Mouse (Mus musculus) heart, postnatal 0 days (tissue): ENCODE measurements around the gene Hectd1. TPM values are rescaled to one million over a fixed set of nuclear protein-coding genes. Genes with fewer than 3 reads are reported as not detected.

Experiments
- ATAC-seq: fragments of 200-750 bp; cut with Nextera tagmentation; 2 replicates; pipeline ENCODE4 v1.8.0; 2017; ENCODE audit warnings: low read depth, moderate number of reproducible peaks, moderate library complexity; ENCODE audit not compliant: insufficient read depth
- DNase-seq: peaks from one replicate; pipeline ENCODE4 v3.0.0-alpha.2; 2016; ENCODE audit warnings: low spot score
- H3K27ac ChIP-seq: fragments of 300-500 bp; sonication (generic); 2 replicates; pipeline ENCODE4 v1.5.1; 2014; ENCODE audit warnings: low read depth, mild to moderate bottlenecking
- H3K27me3 ChIP-seq: fragments of 300-500 bp; sonication (generic); 2 replicates; pipeline ENCODE4 v1.6.1; 2014; ENCODE audit warnings: low read length, mixed read lengths; ENCODE audit not compliant: control insufficient read depth, insufficient read depth
- H3K36me3 ChIP-seq: fragments of 300-500 bp; sonication (generic); replicated peaks from 2 replicates; pipeline ENCODE4 v1.6.1; 2014; ENCODE audit warnings: low read length, mixed read lengths; ENCODE audit not compliant: control insufficient read depth, insufficient read depth
- H3K4me1 ChIP-seq: fragments of 300-500 bp; sonication (generic); 2 replicates; pipeline ENCODE4 v1.6.1; 2014; ENCODE audit warnings: antibody characterized with exemption; ENCODE audit not compliant: control insufficient read depth, insufficient read depth
- H3K4me2 ChIP-seq: fragments of 300-500 bp; sonication (generic); 2 replicates; pipeline ENCODE4 v1.6.1; 2014; ENCODE audit warnings: low read depth, mild to moderate bottlenecking, low read length, moderate library complexity
- H3K4me3 ChIP-seq: fragments of 300-500 bp; sonication (generic); 2 replicates; pipeline ENCODE4 v1.5.1; 2014; ENCODE audit warnings: low read depth, low read length
- H3K9ac ChIP-seq: fragments of 300-500 bp; sonication (generic); replicated peaks from 2 replicates; pipeline ENCODE4 v1.6.1; 2014; ENCODE audit warnings: low read depth, low read length, mixed read lengths
- H3K9me3 ChIP-seq: fragments of 300-500 bp; sonication (generic); replicated peaks from 2 replicates; pipeline ENCODE4 v1.6.1; 2016; ENCODE audit warnings: low read length; ENCODE audit not compliant: control insufficient read depth
- CTCF ChIP-seq: IDR thresholded peaks from 2 replicates; pipeline ENCODE4 v1.5.1; 2016; ENCODE audit warnings: antibody characterized with exemption, control low read depth, low read depth
- EP300 ChIP-seq: IDR thresholded peaks from 2 replicates; pipeline ENCODE4 v1.6.1; 2016; ENCODE audit warnings: antibody characterized with exemption, low read depth
- WGBS: fragments of 180-500 bp; shearing (Covaris S2); extraction: QIAGEN DNeasy Blood & Tissue Kit; methylation state at CpG from one replicate; pipeline ENCODE4 v1.1.7; 2014; 5-methylcytosine and 5-hydroxymethylcytosine counted together
- polyA plus RNA-seq: library from polyadenylated mRNA; unstranded; fragments of >200 nt; fragmentation: Nextera tagmentation; extraction: Ambion mirVana; gene quantifications from 2 replicates; pipeline ENCODE4 v1.2.1, GENCODE M21; 2015
- total RNA-seq: library from RNA; depleted of rRNA; stranded (reverse); fragments of >200 nt; gene quantifications from 2 replicates; pipeline ENCODE4 v1.2.3, GENCODE M21; 2014; ENCODE audit warnings: low replicate concordance

Gene Hectd1
- total and polyA plus RNA-seq, 2 experiments from 2014 or later: 27.1 to 71.1 TPM

GRCm38 (mm10) chr12:51847953-51848680, 18.8 kb upstream of the Hectd1 start:
- no peak for DNase-seq
- H3K4me1 ChIP-seq: peaks cover 8% of the 10 kb centered on the region
- no peaks in the 10 kb centered on the region for H3K27me3 ChIP-seq
- TF ChIP-seq CTCF (no peak), EP300 (no peak)
- H3K27ac ChIP-seq: no peak overlapping the region
- no peak overlapping the region for H3K9ac ChIP-seq
- H3K9me3 ChIP-seq: no peaks in the 10 kb centered on the region
- ATAC-seq: no peak
- no peak overlapping the region for H3K4me3 ChIP-seq
- WGBS: 65% methylated on average over 9 of the region's 9 CpGs
- no peak overlapping the region for H3K4me2 ChIP-seq
- no peaks in the 10 kb centered on the region for H3K36me3 ChIP-seq

- Histone ChIP-seq H3K4me3 (peak overlapping the region; percentile 59), H3K36me3 (no peaks in the 10 kb centered on the region), H3K27me3 (no peaks in the 10 kb centered on the region), H3K9ac (no peak overlapping the region), H3K4me2 (peak overlapping the region; percentile 69; the same call in 1 of the 2 replicates), H3K27ac (peak overlapping the region; percentile 94), H3K9me3 (no peaks in the 10 kb centered on the region), H3K4me1 (peaks cover 8% of the 10 kb centered on the region)
- ATAC-seq (no peak), DNase-seq (no peak)
- 9% methylated on average over 1 of the region's 1 CpGs for WGBS
- TF ChIP-seq EP300: 0 out of 2 replicates have a peak, but pooled peaks have one; percentile 7
- TF ChIP-seq CTCF: no peak
Observed at GRCm38 (mm10) chr12:51845261-51845660, 15.9 kb upstream of the Hectd1 start.

- peak overlapping the region; percentile 59 for H3K4me3 ChIP-seq
- H3K9ac ChIP-seq: peak overlapping the region; percentile 76
- H3K27me3 ChIP-seq: no peaks in the 10 kb centered on the region
- ATAC-seq: peak; percentile 100
- under 1% methylated on average over 17 of the region's 17 CpGs for WGBS
- DNase-seq: peak; percentile 92
- TF ChIP-seq CTCF (no peak), EP300 (0 out of 2 replicates have a peak, but pooled peaks have one; percentile 12)
- peak overlapping the region; percentile 94 for H3K27ac ChIP-seq
- no peaks in the 10 kb centered on the region for H3K9me3 ChIP-seq
- peaks cover 8% of the 10 kb centered on the region for H3K4me1 ChIP-seq
- H3K36me3 ChIP-seq: no peaks in the 10 kb centered on the region
- H3K4me2 ChIP-seq: peak overlapping the region; percentile 69
Observed at GRCm38 (mm10) chr12:51844771-51845256, 15.5 kb upstream of the Hectd1 start.

GRCm38 (mm10) chr12:51843576-51844520, 14.5 kb upstream of the Hectd1 start:
- peak overlapping the region; percentile 59 for H3K4me3 ChIP-seq
- peaks cover 8% of the 10 kb centered on the region for H3K4me1 ChIP-seq
- H3K4me2 ChIP-seq: peak overlapping the region; percentile 69
- peak overlapping the region; percentile 94 for H3K27ac ChIP-seq
- no peaks in the 10 kb centered on the region for H3K9me3 ChIP-seq
- 30% methylated on average over 15 of the region's 15 CpGs for WGBS
- DNase-seq (no peak), ATAC-seq (no peak)
- H3K36me3 ChIP-seq: no peaks in the 10 kb centered on the region
- TF ChIP-seq EP300: no peak
- no peaks in the 10 kb centered on the region for H3K27me3 ChIP-seq
- H3K9ac ChIP-seq: peak overlapping the region; percentile 76; the same call in 1 of the 2 replicates

- ATAC-seq (no peak), DNase-seq (no peak)
- no peak overlapping the region for H3K27ac ChIP-seq
- H3K27me3 ChIP-seq: no peaks in the 10 kb centered on the region
- WGBS: 42% methylated on average over 6 of the region's 6 CpGs
- no peak overlapping the region for H3K4me3 ChIP-seq
- no peak for TF ChIP-seq EP300
- TF ChIP-seq CTCF: no peak
- H3K4me2 ChIP-seq: no peak overlapping the region
- no peak overlapping the region for H3K9ac ChIP-seq
- H3K4me1 ChIP-seq: peaks cover 8% of the 10 kb centered on the region
- no peaks in the 10 kb centered on the region for H3K36me3 ChIP-seq
- H3K9me3 ChIP-seq: no peaks in the 10 kb centered on the region
Observed at GRCm38 (mm10) chr12:51842081-51842864, 12.9 kb upstream of the Hectd1 start.
